Mouse (Mus musculus) lung, postnatal 0 days (tissue): ENCODE measurements around the gene Ak8. TPM values are rescaled to one million over a fixed set of nuclear protein-coding genes. Genes with fewer than 3 reads are reported as not detected.

ENCODE experiments used
- ATAC-seq: fragments of 200-750 bp; cut with Nextera tagmentation; 2 replicates; pipeline ENCODE4 v1.8.0; 2017; ENCODE audit warnings: moderate library complexity
- DNase-seq: peaks from one replicate; pipeline ENCODE4 v3.0.0-alpha.2; 2016; ENCODE audit warnings: low spot score
- H3K27ac ChIP-seq: fragments of 300-500 bp; sonication (generic); 2 replicates; pipeline ENCODE4 v1.5.1; 2014; ENCODE audit warnings: antibody characterized with exemption, mild to moderate bottlenecking, low read length, mixed read lengths
- H3K27me3 ChIP-seq: fragments of 300-500 bp; sonication (generic); replicated peaks from 2 replicates; pipeline ENCODE4 v1.6.1; 2014; ENCODE audit warnings: low read length, mixed read lengths; ENCODE audit not compliant: insufficient read depth
- H3K36me3 ChIP-seq: fragments of 300-500 bp; sonication (generic); 2 replicates; pipeline ENCODE4 v1.6.1; 2014; ENCODE audit warnings: low read length, mixed read lengths; ENCODE audit not compliant: insufficient read depth
- H3K4me1 ChIP-seq: fragments of 300-500 bp; sonication (generic); 2 replicates; pipeline ENCODE4 v1.6.1; 2014; ENCODE audit warnings: antibody characterized with exemption, low read depth, low read length, mixed read lengths; ENCODE audit not compliant: insufficient read depth
- H3K4me2 ChIP-seq: fragments of 300-500 bp; sonication (generic); replicated peaks from 2 replicates; pipeline ENCODE4 v1.6.1; 2014; ENCODE audit warnings: low read depth, mild to moderate bottlenecking, low read length, moderate library complexity, mixed read lengths
- H3K4me3 ChIP-seq: fragments of 300-500 bp; sonication (generic); 2 replicates; pipeline ENCODE4 v1.5.1; 2014; ENCODE audit warnings: low read depth, low read length
- H3K9ac ChIP-seq: fragments of 300-500 bp; sonication (generic); replicated peaks from 2 replicates; pipeline ENCODE4 v1.6.1; 2014; ENCODE audit warnings: low read depth, mild to moderate bottlenecking
- H3K9me3 ChIP-seq: fragments of 300-500 bp; sonication (generic); 2 replicates; pipeline ENCODE4 v1.6.1; 2016; ENCODE audit warnings: low read length, mixed read lengths
- CTCF ChIP-seq: IDR thresholded peaks from 2 replicates; pipeline ENCODE4 v1.5.1; 2016; ENCODE audit warnings: antibody characterized with exemption, mild to moderate bottlenecking
- EP300 ChIP-seq: IDR thresholded peaks from 2 replicates; pipeline ENCODE4 v1.6.1; 2016; ENCODE audit warnings: antibody characterized with exemption, mild to moderate bottlenecking, control low read depth
- WGBS: fragments of 180-500 bp; shearing (Covaris S2); extraction: QIAGEN DNeasy Blood & Tissue Kit; methylation state at CpG from one replicate; pipeline ENCODE4 v1.1.7; 2014; 5-methylcytosine and 5-hydroxymethylcytosine counted together
- microRNA-seq: library from miRNA; unstranded; fragments of <30 nt; microRNA quantifications from one replicate; pipeline ENCODE4, GENCODE M21; 2016
- polyA plus RNA-seq: library from polyadenylated mRNA; unstranded; fragments of >200 nt; fragmentation: Nextera tagmentation; extraction: Ambion mirVana; gene quantifications from 2 replicates; pipeline ENCODE4 v1.2.1, GENCODE M21; 2015

The Ak8 gene
- polyA plus RNA-seq, 1 experiment from 2014 or later = 8.7 TPM

GRCm38 (mm10) chr2:28860678-28861423 is 160.9 kb downstream of the Ak8 start:
- TF ChIP-seq EP300 = no peak
- no peak for TF ChIP-seq CTCF
- DNase-seq = no peak
- Histone ChIP-seq H3K4me3 (no peak overlapping the region), H3K4me2 (no peak overlapping the region), H3K9me3 (no peaks in the 10 kb centered on the region), H3K9ac (no peak overlapping the region), H3K4me1 (no peaks in the 10 kb centered on the region), H3K36me3 (peaks cover 19% of the 10 kb centered on the region), H3K27me3 (no peaks in the 10 kb centered on the region), H3K27ac (no peak overlapping the region)
- no peak for ATAC-seq
- WGBS = 91% methylated on average over 8 of the region's 8 CpGs

Small RNA genes within 50 kb of the gene (microRNA-seq; reads per million reads assigned to microRNA genes)
- 3.9 reads per million, percentile 11 among the genes with 10 or more reads in this experiment for gene Mir3088

Other genes starting within 250 kb of the Ak8 start
- 13.5 and 18.3 TPM in 2 replicates for gene 1700007K13Rik, start 233.8 kb upstream of the Ak8 start, polyA plus RNA-seq
- 20.8 and 21.8 TPM in 2 replicates for gene Mrps2, start 232.1 kb upstream of the Ak8 start, polyA plus RNA-seq
- gene Gbgt1, start 203.3 kb upstream of the Ak8 start, polyA plus RNA-seq = 1.2 and 1.4 TPM in 2 replicates
- 5.8 and 6.1 TPM in 2 replicates for gene Gm10134, start 194.1 kb upstream of the Ak8 start, polyA plus RNA-seq
- 24.4 and 29.1 TPM in 2 replicates for gene Ralgds, start 187.0 kb upstream of the Ak8 start, polyA plus RNA-seq
- gene Cel, start 136.8 kb upstream of the Ak8 start, polyA plus RNA-seq = 0.46 TPM in 1 of 2 replicates, not detected in the other
- gene Gtf3c5, start 116.4 kb upstream of the Ak8 start, polyA plus RNA-seq = 15.8 and 18.9 TPM in 2 replicates
- 0.94 and 1.0 TPM in 2 replicates for gene Gfi1b, start 78.2 kb upstream of the Ak8 start, polyA plus RNA-seq
- 7.3 and 8.7 TPM in 2 replicates for gene Tsc1, start 58.9 kb upstream of the Ak8 start, polyA plus RNA-seq
- gene Spaca9, start 437 bp upstream of the Ak8 start, polyA plus RNA-seq = 21.2 and 26.3 TPM in 2 replicates
- 4.5 and 5.3 TPM in 2 replicates for gene Gtf3c4, start 140.2 kb downstream of the Ak8 start, polyA plus RNA-seq
- gene Ddx31, start 140.2 kb downstream of the Ak8 start, polyA plus RNA-seq = 5.9 and 6.8 TPM in 2 replicates
- 0.06 TPM in 1 of 2 replicates, not detected in the other for gene Barhl1, start 216.5 kb downstream of the Ak8 start, polyA plus RNA-seq